Mouse (Mus musculus): ENCODE data around the gene Cfap77. TPM values are rescaled to one million over a fixed set of nuclear protein-coding genes. Genes with fewer than 3 reads are reported as not detected.

Gene Cfap77
- polyA plus RNA-seq, 1 experiment from 2014 or later = 0.38 TPM

- Histone ChIP-seq H3K9me3 (replicated peaks; ENCODE audit: control insufficient read depth, low read length) (no peaks in the 10 kb centered on the region), H3K27me3 (ENCODE audit: control insufficient read depth, insufficient read depth, low read length) (0 out of 2 replicates have a peak, but pooled peaks cover 3% of the 10 kb centered on the region), H3K4me3 (ENCODE audit: low read depth, low read length) (no peak overlapping the region), H3K27ac (replicated peaks; ENCODE audit: low read depth, low read length) (no peak overlapping the region), H3K9ac (replicated peaks; ENCODE audit: low read length) (no peak overlapping the region), H3K4me1 (ENCODE audit: control insufficient read depth, insufficient read depth, low read length) (no peaks in the 10 kb centered on the region), H3K4me2 (ENCODE audit: low read depth, low read length) (no peak overlapping the region), H3K36me3 (replicated peaks; ENCODE audit: control insufficient read depth, insufficient read depth, low read depth, low read length) (no peaks in the 10 kb centered on the region)
- WGBS = 87% methylated on average over 5 of the region's 5 CpGs
- no peak for ATAC-seq (replicated peaks; ENCODE audit: insufficient number of reproducible peaks, low FRiP score, low TSS enrichment, low read depth)
- DNase-seq (ENCODE audit: low spot score) = no peak
These were observed 29.6 kb downstream of the Cfap77 start for GRCm38 (mm10) chr2:29025284-29025683.

- H3K4me3 ChIP-seq (ENCODE audit: low read depth, low read length) = no peak overlapping the region
- H3K27me3 ChIP-seq (ENCODE audit: control insufficient read depth, insufficient read depth, low read length) = no peaks in the 10 kb centered on the region
- no peaks in the 10 kb centered on the region for H3K9me3 ChIP-seq (replicated peaks; ENCODE audit: control insufficient read depth, low read length)
- WGBS = 90% methylated on average over 7 of the region's 7 CpGs
- DNase-seq (ENCODE audit: low spot score) (no peak), ATAC-seq (replicated peaks; ENCODE audit: insufficient number of reproducible peaks, low FRiP score, low TSS enrichment, low read depth) (no peak)
- no peak overlapping the region for H3K4me2 ChIP-seq (ENCODE audit: low read depth, low read length)
- no peaks in the 10 kb centered on the region for H3K4me1 ChIP-seq (ENCODE audit: control insufficient read depth, insufficient read depth, low read length)
- no peak overlapping the region for H3K27ac ChIP-seq (replicated peaks; ENCODE audit: low read depth, low read length)
- no peak overlapping the region for H3K9ac ChIP-seq (replicated peaks; ENCODE audit: low read length)
- no peaks in the 10 kb centered on the region for H3K36me3 ChIP-seq (replicated peaks; ENCODE audit: control insufficient read depth, insufficient read depth, low read depth, low read length)
These were observed 31.9 kb downstream of the Cfap77 start for GRCm38 (mm10) chr2:29023001-29023400.

- ATAC-seq (replicated peaks; ENCODE audit: insufficient number of reproducible peaks, low FRiP score, low TSS enrichment, low read depth) (no peak), DNase-seq (ENCODE audit: low spot score) (no peak)
- WGBS = 81% methylated on average over 17 of the region's 17 CpGs
- Histone ChIP-seq H3K4me3 (ENCODE audit: low read depth, low read length) (no peak overlapping the region), H3K27ac (replicated peaks; ENCODE audit: low read depth, low read length) (no peak overlapping the region), H3K4me2 (ENCODE audit: low read depth, low read length) (no peak overlapping the region), H3K9me3 (replicated peaks; ENCODE audit: control insufficient read depth, low read length) (no peaks in the 10 kb centered on the region), H3K4me1 (ENCODE audit: control insufficient read depth, insufficient read depth, low read length) (no peaks in the 10 kb centered on the region), H3K36me3 (replicated peaks; ENCODE audit: control insufficient read depth, insufficient read depth, low read depth, low read length) (no peaks in the 10 kb centered on the region), H3K27me3 (ENCODE audit: control insufficient read depth, insufficient read depth, low read length) (no peaks in the 10 kb centered on the region), H3K9ac (replicated peaks; ENCODE audit: low read length) (no peak overlapping the region)
These were observed 33.8 kb downstream of the Cfap77 start for GRCm38 (mm10) chr2:29021025-29021424.

DNA sequence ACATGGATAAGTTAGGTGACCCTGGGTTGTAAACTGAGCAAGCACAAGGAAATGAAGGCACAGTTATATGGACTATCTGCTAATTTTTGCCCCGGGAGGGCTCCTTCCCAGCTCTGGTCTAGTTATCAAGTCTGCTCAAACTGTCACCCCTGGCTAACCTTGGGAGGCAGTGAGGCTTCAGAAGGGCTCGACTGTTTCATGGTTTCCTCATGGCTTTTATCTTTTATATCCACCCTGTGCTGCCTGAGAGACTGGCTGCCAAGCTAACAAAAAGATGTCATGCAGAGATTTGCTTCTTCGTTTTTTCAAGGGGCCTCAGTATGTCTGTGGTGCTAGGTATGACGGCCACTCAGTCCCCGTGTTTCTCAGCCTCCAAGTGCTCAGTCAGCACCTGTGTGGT lies 36.2 kb downstream of the Cfap77 start:
- no peak overlapping the region for H3K4me3 ChIP-seq (ENCODE audit: low read depth, low read length)
- ATAC-seq (replicated peaks; ENCODE audit: insufficient number of reproducible peaks, low FRiP score, low TSS enrichment, low read depth) (no peak), DNase-seq (ENCODE audit: low spot score) (no peak)
- no peaks in the 10 kb centered on the region for H3K27me3 ChIP-seq (ENCODE audit: control insufficient read depth, insufficient read depth, low read length)
- no peak overlapping the region for H3K9ac ChIP-seq (replicated peaks; ENCODE audit: low read length)
- H3K36me3 ChIP-seq (replicated peaks; ENCODE audit: control insufficient read depth, insufficient read depth, low read depth, low read length) = no peaks in the 10 kb centered on the region
- no peaks in the 10 kb centered on the region for H3K9me3 ChIP-seq (replicated peaks; ENCODE audit: control insufficient read depth, low read length)
- no peaks in the 10 kb centered on the region for H3K4me1 ChIP-seq (ENCODE audit: control insufficient read depth, insufficient read depth, low read length)
- H3K27ac ChIP-seq (replicated peaks; ENCODE audit: low read depth, low read length) = no peak overlapping the region
- H3K4me2 ChIP-seq (ENCODE audit: low read depth, low read length) = no peak overlapping the region
- WGBS = 60% methylated on average over 5 of the region's 5 CpGs

- Histone ChIP-seq H3K4me3 (ENCODE audit: low read depth, low read length) (no peak overlapping the region), H3K27ac (replicated peaks; ENCODE audit: low read depth, low read length) (no peak overlapping the region), H3K27me3 (ENCODE audit: control insufficient read depth, insufficient read depth, low read length) (no peaks in the 10 kb centered on the region), H3K4me2 (ENCODE audit: low read depth, low read length) (no peak overlapping the region), H3K9ac (replicated peaks; ENCODE audit: low read length) (no peak overlapping the region), H3K36me3 (replicated peaks; ENCODE audit: control insufficient read depth, insufficient read depth, low read depth, low read length) (no peaks in the 10 kb centered on the region), H3K4me1 (ENCODE audit: control insufficient read depth, insufficient read depth, low read length) (no peaks in the 10 kb centered on the region), H3K9me3 (replicated peaks; ENCODE audit: control insufficient read depth, low read length) (no peaks in the 10 kb centered on the region)
- ATAC-seq (replicated peaks; ENCODE audit: insufficient number of reproducible peaks, low FRiP score, low TSS enrichment, low read depth) (0 out of 2 replicates have a peak, but pooled peaks have one; percentile 34), DNase-seq (ENCODE audit: low spot score) (peak; percentile 10)
- WGBS = 49% methylated on average over 27 of the region's 27 CpGs
These were observed 38.0 kb downstream of the Cfap77 start for GRCm38 (mm10) chr2:29016599-29017587.

DNA sequence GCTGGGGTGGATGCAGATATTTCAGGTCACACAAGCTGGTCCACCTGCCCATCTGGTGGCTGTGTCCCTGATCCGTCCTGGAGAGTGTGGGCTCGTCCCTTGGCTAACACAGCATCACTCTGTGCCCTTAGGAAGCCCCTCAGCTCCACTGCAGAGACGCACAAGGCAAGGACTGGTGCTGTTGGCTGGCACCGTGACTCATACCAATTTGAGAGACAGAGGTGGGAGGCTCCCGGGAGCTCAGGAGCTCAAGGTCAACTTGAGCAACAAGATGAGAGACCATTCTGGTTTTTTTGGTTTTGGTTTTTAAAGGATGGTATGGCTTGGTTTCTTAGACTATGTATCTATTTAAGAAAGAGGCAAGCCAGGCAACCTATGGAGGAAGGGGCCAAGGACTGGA lies 42.3 kb downstream of the Cfap77 start:
- WGBS = 74% methylated on average over 5 of the region's 5 CpGs

GRCm38 (mm10) chr2:29007656-29008055 lies 47.2 kb downstream of the Cfap77 start:
- Histone ChIP-seq H3K27me3 (ENCODE audit: control insufficient read depth, insufficient read depth, low read length) (0 out of 2 replicates have a peak, but pooled peaks cover 3% of the 10 kb centered on the region), H3K27ac (replicated peaks; ENCODE audit: low read depth, low read length) (no peak overlapping the region), H3K9me3 (replicated peaks; ENCODE audit: control insufficient read depth, low read length) (no peaks in the 10 kb centered on the region), H3K4me3 (ENCODE audit: low read depth, low read length) (no peak overlapping the region), H3K4me1 (ENCODE audit: control insufficient read depth, insufficient read depth, low read length) (no peaks in the 10 kb centered on the region), H3K36me3 (replicated peaks; ENCODE audit: control insufficient read depth, insufficient read depth, low read depth, low read length) (no peaks in the 10 kb centered on the region), H3K9ac (replicated peaks; ENCODE audit: low read length) (no peak overlapping the region), H3K4me2 (ENCODE audit: low read depth, low read length) (no peak overlapping the region)
- ATAC-seq (replicated peaks; ENCODE audit: insufficient number of reproducible peaks, low FRiP score, low TSS enrichment, low read depth) = no peak
- 66% methylated on average over 6 of the region's 6 CpGs for WGBS
- DNase-seq (ENCODE audit: low spot score) = no peak

More for the DNA sequence above, 42.3 kb downstream of the Cfap77 start:
- Histone ChIP-seq H3K4me1 (ENCODE audit: control insufficient read depth, insufficient read depth, low read length) (no peaks in the 10 kb centered on the region), H3K4me3 (ENCODE audit: low read depth, low read length) (no peak overlapping the region), H3K27me3 (ENCODE audit: control insufficient read depth, insufficient read depth, low read length) (no peaks in the 10 kb centered on the region), H3K9me3 (replicated peaks; ENCODE audit: control insufficient read depth, low read length) (no peaks in the 10 kb centered on the region), H3K27ac (replicated peaks; ENCODE audit: low read depth, low read length) (no peak overlapping the region), H3K4me2 (ENCODE audit: low read depth, low read length) (no peak overlapping the region), H3K36me3 (replicated peaks; ENCODE audit: control insufficient read depth, insufficient read depth, low read depth, low read length) (no peaks in the 10 kb centered on the region), H3K9ac (replicated peaks; ENCODE audit: low read length) (no peak overlapping the region)
- no peak for ATAC-seq (replicated peaks; ENCODE audit: insufficient number of reproducible peaks, low FRiP score, low TSS enrichment, low read depth)
- no peak for DNase-seq (ENCODE audit: low spot score)

DNA sequence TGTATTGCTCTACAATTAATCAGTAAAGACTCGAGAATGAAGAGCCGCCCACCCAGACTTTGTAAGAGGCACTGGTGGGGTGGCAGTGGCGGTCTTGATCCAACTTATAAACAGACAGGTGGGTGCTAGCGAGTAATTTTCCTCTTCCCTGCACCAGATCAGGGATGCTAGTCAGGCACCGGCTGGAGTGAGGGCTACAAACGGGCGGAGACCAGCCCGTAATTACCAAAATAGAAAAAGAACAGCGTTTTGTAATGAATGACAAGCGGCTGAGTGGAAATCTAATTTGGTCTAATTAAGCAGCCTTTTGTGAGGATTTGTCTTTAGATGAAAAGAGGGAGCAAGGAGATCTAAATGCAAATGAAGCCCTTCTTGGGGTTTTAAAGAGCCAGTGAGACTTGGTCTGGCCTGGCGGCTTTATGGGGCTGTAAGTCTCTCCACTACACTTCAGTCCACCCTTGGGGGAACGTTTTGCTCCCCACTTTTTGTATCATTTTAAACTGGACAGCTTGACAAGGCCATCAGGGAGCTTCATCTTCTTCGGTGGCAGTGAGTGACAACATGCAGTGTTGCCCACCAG lies 48.3 kb downstream of the Cfap77 start:
- peaks cover 3% of the 10 kb centered on the region; the same call in 1 of the 2 replicates for H3K27me3 ChIP-seq (ENCODE audit: control insufficient read depth, insufficient read depth, low read length)
- WGBS = 48% methylated on average over 13 of the region's 13 CpGs

More for the DNA sequence above, 48.3 kb downstream of the Cfap77 start:
- Histone ChIP-seq H3K9me3 (replicated peaks; ENCODE audit: control insufficient read depth, low read length) (no peaks in the 10 kb centered on the region), H3K4me2 (ENCODE audit: low read depth, low read length) (no peak overlapping the region), H3K4me3 (ENCODE audit: low read depth, low read length) (no peak overlapping the region), H3K4me1 (ENCODE audit: control insufficient read depth, insufficient read depth, low read length) (no peaks in the 10 kb centered on the region), H3K9ac (replicated peaks; ENCODE audit: low read length) (no peak overlapping the region), H3K36me3 (replicated peaks; ENCODE audit: control insufficient read depth, insufficient read depth, low read depth, low read length) (no peaks in the 10 kb centered on the region), H3K27ac (replicated peaks; ENCODE audit: low read depth, low read length) (no peak overlapping the region)
- DNase-seq (ENCODE audit: low spot score) = no peak
- ATAC-seq (replicated peaks; ENCODE audit: insufficient number of reproducible peaks, low FRiP score, low TSS enrichment, low read depth) = no peak
